Mouse (Mus musculus) ES-Bruce4 (cell line): ENCODE data around the gene Sept9.

ENCODE experiments used
- CTCF ChIP-seq: IDR thresholded peaks from one replicate; pipeline ENCODE4 v1.8.1; 2011; ENCODE audit warnings: low read depth, low read length
- EP300 ChIP-seq: IDR thresholded peaks from 2 replicates; pipeline ENCODE4 v1.6.1; 2011; ENCODE audit warnings: low read depth, low read length; ENCODE audit not compliant: insufficient read depth
- POLR2A ChIP-seq: IDR thresholded peaks from one replicate; pipeline ENCODE4 v1.8.1; 2011; ENCODE audit warnings: low read length; ENCODE audit not compliant: insufficient read depth

- TF ChIP-seq EP300 (no peak), POLR2A (no peak), CTCF (no peak)
Measured at GRCm38 (mm10) chr11:117359161-117359560, 159.7 kb downstream of the Sept9 start.
